In genomic region chr6:108569460-108570187, GRCm38 (mm10) we compare ENCODE assay signal across 8 mouse cellular contexts.
DNase-seq lines count a peak whose midpoint lies in the region; TF ChIP-seq lines count a peak whose summit lies in the region.

No protein-coding gene starts in this region.

- WGBS in heart, embryonic 10.5 days: 66% methylated on average over 7 of the region's 7 CpGs
- WGBS in kidney, adult 2 months: 48% methylated on average over 7 of the region's 7 CpGs

- no peaks in the 10 kb centered on the region for H3K9me3 ChIP-seq in heart, embryonic 10.5 days

- intact Hi-C loops in left cerebral cortex, adult 2 months (cut with DNase I): no loop called here

- peak; percentile 93 for DNase-seq in heart, adult 11 months
- no peak for DNase-seq in heart, embryonic 10.5 days (ENCODE audit: low spot score)
- DNase-seq in forelimb bud, embryonic 11.5 days (ENCODE audit: low read depth, low spot score): peak; percentile 76
- DNase-seq in kidney, adult 2 months: peak; percentile 65
- peak; percentile 75 for DNase-seq in mesoderm, embryonic 11.5 days (ENCODE audit: low read depth, low spot score)
- DNase-seq in cerebellum, adult 9-11 months: no peak
- DNase-seq in left cerebral cortex, adult 2 months (ENCODE audit: extremely low spot score in 1 of 2, low spot score in 2 of 2): no peak
- no peak for DNase-seq in layer of hippocampus, adult 9-10 months (ENCODE audit: low spot score)

- no peaks in the 10 kb centered on the region for H3K27me3 ChIP-seq in heart, embryonic 10.5 days (ENCODE audit: insufficient read depth, poor library complexity, severe bottlenecking)
- H3K27me3 ChIP-seq in kidney, adult 2 months (replicated peaks; ENCODE audit: control insufficient read depth, insufficient read depth, low read length): no peaks in the 10 kb centered on the region

- TF ChIP-seq POLR2A in kidney, adult 2 months (IDR thresholded peaks at IDR 0.05; ENCODE audit: low read depth, low read length): no peak

- H3K36me3 ChIP-seq in heart, embryonic 10.5 days: no peaks in the 10 kb centered on the region
- H3K36me3 ChIP-seq in kidney, adult 2 months (ENCODE audit: control insufficient read depth, insufficient read depth, low read length): no peaks in the 10 kb centered on the region

- no peak overlapping the region for H3K27ac ChIP-seq in heart, embryonic 10.5 days
- H3K27ac ChIP-seq in kidney, adult 2 months (ENCODE audit: insufficient read depth, low read depth, low read length): peak overlapping the region; percentile 89
- H3K27ac ChIP-seq in left cerebral cortex, adult 2 months: no peak overlapping the region

- H3K4me3 ChIP-seq in heart, embryonic 10.5 days: no peak overlapping the region
- H3K4me3 ChIP-seq in kidney, adult 2 months (ENCODE audit: insufficient read depth, low read depth, low read length): no peak overlapping the region
- H3K4me3 ChIP-seq in left cerebral cortex, adult 2 months: no peak overlapping the region

- H3K4me1 ChIP-seq in heart, embryonic 10.5 days: peaks cover 22% of the 10 kb centered on the region
- H3K4me1 ChIP-seq in kidney, adult 2 months (ENCODE audit: control insufficient read depth, insufficient read depth, low read length): peaks cover 17% of the 10 kb centered on the region

- TF ChIP-seq CTCF in kidney, adult 2 months (conservative IDR thresholded peaks at IDR 0.05; ENCODE audit: insufficient read depth, insufficient read length, low read depth, low read length): no peak
- TF ChIP-seq CTCF in left cerebral cortex, adult 2 months (IDR thresholded peaks at IDR 0.05): no peak; the same call in 1 of the 2 replicates

Comparison
In these comparisons a context has a peak if more than half of its experiments do, and no peak if none do; other contexts are left out.
1. DNase-seq: peak in heart, adult 11 months (single experiment), forelimb bud, embryonic 11.5 days (single experiment), kidney, adult 2 months (single experiment) and mesoderm, embryonic 11.5 days (single experiment); none in heart, embryonic 10.5 days (single experiment), cerebellum, adult 9-11 months (single experiment), left cerebral cortex, adult 2 months (0 of 2) and layer of hippocampus, adult 9-10 months (single experiment).